Mouse (Mus musculus) gonadal fat pad, adult 2 months (tissue): ENCODE results near the gene Theg. TPM values are rescaled to one million over a fixed set of nuclear protein-coding genes. Genes with fewer than 3 reads are reported as not detected.

ENCODE experiments used
- DNase-seq: peaks from one replicate; pipeline ENCODE4 v3.0.0-alpha.2; 2012; ENCODE audit warnings: low read depth
- polyA plus RNA-seq: library from polyadenylated mRNA; depleted of rRNA; stranded (reverse); fragments of >200 nt; gene quantifications from 2 replicates; pipeline ENCODE4 v1.2.3, GENCODE M21; 2012; rRNA removed

Theg gene
- polyA plus RNA-seq, 1 experiment = 1.3 TPM

- DNase-seq = no peak
Observed at GRCm38 (mm10) chr10:79537271-79537670, 49.9 kb downstream of the Theg start.

- no peak for DNase-seq
Observed at GRCm38 (mm10) chr10:79536461-79537080, 50.6 kb downstream of the Theg start.

GRCm38 (mm10) chr10:79535431-79535830 lies 51.7 kb downstream of the Theg start:
- no peak for DNase-seq

- no peak for DNase-seq
Observed at GRCm38 (mm10) chr10:79534426-79534825, 52.7 kb downstream of the Theg start.

- DNase-seq = no peak
Observed at GRCm38 (mm10) chr10:79533126-79533911, 53.8 kb downstream of the Theg start, which contains the start of gene Plpp2. Gene Plpp2, minus strand, starts transcription at chr10:79533796.

GRCm38 (mm10) chr10:79532678-79533077 lies 54.5 kb downstream of the Theg start:
- no peak for DNase-seq

- DNase-seq = no peak
Observed at GRCm38 (mm10) chr10:79531593-79531992, 55.5 kb downstream of the Theg start.

GRCm38 (mm10) chr10:79530721-79531120 lies 56.4 kb downstream of the Theg start:
- no peak for DNase-seq

- no peak for DNase-seq
Observed at GRCm38 (mm10) chr10:79530241-79530640, 56.9 kb downstream of the Theg start.

GRCm38 (mm10) chr10:79528081-79528480 lies 59.0 kb downstream of the Theg start:
- no peak for DNase-seq

- no peak for DNase-seq
Observed at GRCm38 (mm10) chr10:79527453-79527845, 59.7 kb downstream of the Theg start.

GRCm38 (mm10) chr10:79526661-79527452 lies 60.3 kb downstream of the Theg start:
- no peak for DNase-seq

Other genes starting within 250 kb of the Theg start
- not detected in 2 replicates for gene Vmn2r82, start 230.8 kb downstream of the Theg start, polyA plus RNA-seq
- not detected in 2 replicates for gene Vmn2r83, start 118.6 kb downstream of the Theg start, polyA plus RNA-seq
- gene Plpp2, start 53.5 kb downstream of the Theg start, polyA plus RNA-seq = 38.2 and 43.0 TPM in 2 replicates
- 48.4 and 58.7 TPM in 2 replicates for gene Mier2, start 32.1 kb downstream of the Theg start, polyA plus RNA-seq
- gene C2cd4c, start 26.7 kb upstream of the Theg start, polyA plus RNA-seq = 0.16 and 0.23 TPM in 2 replicates
- gene Shc2, start 50.6 kb upstream of the Theg start, polyA plus RNA-seq = 4.1 and 5.2 TPM in 2 replicates
- not detected in 2 replicates for gene Odf3l2, start 58.4 kb upstream of the Theg start, polyA plus RNA-seq
- gene Madcam1, start 77.2 kb upstream of the Theg start, polyA plus RNA-seq = 0.32 and 0.35 TPM in 2 replicates
- gene Tpgs1, start 82.0 kb upstream of the Theg start, polyA plus RNA-seq = 52.4 and 53.2 TPM in 2 replicates
- 125 and 180 TPM in 2 replicates for gene Cdc34, start 94.9 kb upstream of the Theg start, polyA plus RNA-seq
- 0.24 and 0.42 TPM in 2 replicates for gene Gzmm, start 101.7 kb upstream of the Theg start, polyA plus RNA-seq
- 595 and 686 TPM in 2 replicates for gene Bsg, start 117.2 kb upstream of the Theg start, polyA plus RNA-seq
- 1.6 and 1.8 TPM in 2 replicates for gene Hcn2, start 129.3 kb upstream of the Theg start, polyA plus RNA-seq
- gene Polrmt, start 159.2 kb upstream of the Theg start, polyA plus RNA-seq = 39.4 and 48.1 TPM in 2 replicates
- gene Fgf22, start 167.7 kb upstream of the Theg start, polyA plus RNA-seq = not detected in 2 replicates
- 80.0 and 102 TPM in 2 replicates for gene Rnf126, start 179.6 kb upstream of the Theg start, polyA plus RNA-seq
- 41.0 and 43.3 TPM in 2 replicates for gene Fstl3, start 189.9 kb upstream of the Theg start, polyA plus RNA-seq
- gene Prss57, start 203.6 kb upstream of the Theg start, polyA plus RNA-seq = 0.13 and 0.23 TPM in 2 replicates
- gene Palm, start 206.2 kb upstream of the Theg start, polyA plus RNA-seq = 49.8 and 51.9 TPM in 2 replicates
- gene Misp, start 233.7 kb upstream of the Theg start, polyA plus RNA-seq = 0.59 and 0.86 TPM in 2 replicates